Mouse (Mus musculus) frontal cortex, postnatal 10 days (tissue): ENCODE data around the gene Ndufs8.
"Not testable (repeated sequence)": the region's sequence is repeated elsewhere in the genome, so short reads cannot be mapped to it uniquely, and the experiment has no call there.

ENCODE experiments used
- DNase-seq, 2 experiments: peaks; one replicate each; pipeline ENCODE4 v3.0.0; 2022; ENCODE audit warnings: low spot score in 2 of 2, mixed read lengths in 1 of 2

The Ndufs8 gene

GRCm38 (mm10) chr19:3912337-3913204, at the start of gene Ndufs8:
Ndufs8 (minus strand) TSS chr19:3912774.
- peak; percentile 93 to 96 for DNase-seq

DNA sequence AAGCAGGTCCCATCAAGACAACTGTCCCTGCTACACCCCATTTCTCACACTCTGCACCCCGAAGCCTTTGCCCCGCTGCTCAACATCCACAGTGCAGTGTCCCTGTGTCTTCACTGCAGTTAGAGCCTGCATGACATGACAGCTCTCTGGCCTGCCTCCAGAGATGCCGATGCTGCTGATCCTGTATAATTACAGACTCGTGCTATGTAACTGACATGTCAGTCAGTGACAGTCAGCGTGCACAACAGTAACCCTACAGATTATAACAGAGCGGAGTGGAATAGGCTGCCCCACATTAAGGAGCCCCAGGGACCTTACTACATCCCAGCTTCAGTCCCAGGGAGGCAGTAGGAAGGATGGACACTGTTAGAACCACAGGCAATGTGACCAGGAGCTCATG, 49.2 kb upstream of the Ndufs8 start:
- DNase-seq = not testable (repeated sequence)

DNA sequence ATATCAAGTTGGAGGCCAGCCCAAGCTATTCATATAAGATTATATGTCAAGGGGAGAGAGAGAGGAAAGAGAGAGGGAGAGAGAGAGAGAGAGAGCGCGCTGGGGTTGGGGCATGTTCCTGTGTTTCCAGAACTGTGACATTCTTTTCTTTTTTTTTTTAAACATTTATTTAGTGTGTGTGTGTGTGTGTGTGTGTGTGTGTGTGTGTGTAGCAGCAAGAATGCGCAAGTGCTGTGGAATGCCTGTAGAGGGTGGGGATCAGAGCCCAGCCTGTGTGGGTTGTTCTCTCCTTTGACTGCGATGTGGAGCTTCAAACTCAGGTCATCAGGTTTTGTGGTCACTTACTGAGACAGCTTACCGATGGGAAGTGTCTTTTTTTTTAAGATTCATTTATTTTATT, 47.6 kb upstream of the Ndufs8 start:
- no peak for DNase-seq

DNA sequence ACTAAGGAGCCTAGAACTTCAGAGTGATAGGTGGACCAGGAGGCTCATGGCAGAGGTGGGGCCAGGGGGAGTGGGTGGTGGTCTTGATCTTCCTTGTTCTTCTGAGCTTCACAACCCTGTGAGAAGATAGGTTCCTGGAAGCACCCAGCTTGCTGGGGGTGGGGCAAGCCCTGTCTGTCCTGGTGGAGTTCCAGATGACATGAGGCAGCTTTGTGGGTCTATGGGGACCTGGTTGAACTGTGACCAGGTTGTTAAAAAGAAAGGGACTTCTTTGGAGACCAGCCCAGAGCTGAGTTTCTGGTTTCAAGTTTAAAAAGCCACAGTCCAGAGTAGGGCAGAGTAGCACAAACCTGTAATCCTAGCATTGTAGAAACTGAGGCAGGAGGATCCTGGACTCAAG, 46.5 kb upstream of the Ndufs8 start:
- no peak for DNase-seq

GRCm38 (mm10) chr19:3958470-3958869, 45.9 kb upstream of the Ndufs8 start, which contains the start of gene Aldh3b3:
Aldh3b3 (plus strand) TSS chr19:3958645.
- DNase-seq = no peak

- DNase-seq = not testable (repeated sequence)
These were observed 44.9 kb upstream of the Ndufs8 start for GRCm38 (mm10) chr19:3957296-3958036.

GRCm38 (mm10) chr19:3955804-3956203, 43.2 kb upstream of the Ndufs8 start:
- no peak for DNase-seq

- no peak for DNase-seq
These were observed 42.5 kb upstream of the Ndufs8 start for GRCm38 (mm10) chr19:3955033-3955432.

GRCm38 (mm10) chr19:3952099-3952498, 39.5 kb upstream of the Ndufs8 start:
- DNase-seq = no peak

- no peak for DNase-seq
These were observed 38.9 kb upstream of the Ndufs8 start for GRCm38 (mm10) chr19:3951461-3951860.

GRCm38 (mm10) chr19:3950331-3950730, 37.8 kb upstream of the Ndufs8 start:
- DNase-seq = no peak

- no peak for DNase-seq
These were observed 36.0 kb upstream of the Ndufs8 start for GRCm38 (mm10) chr19:3948546-3948945.

GRCm38 (mm10) chr19:3947813-3948212, 35.2 kb upstream of the Ndufs8 start:
- no peak for DNase-seq

DNA sequence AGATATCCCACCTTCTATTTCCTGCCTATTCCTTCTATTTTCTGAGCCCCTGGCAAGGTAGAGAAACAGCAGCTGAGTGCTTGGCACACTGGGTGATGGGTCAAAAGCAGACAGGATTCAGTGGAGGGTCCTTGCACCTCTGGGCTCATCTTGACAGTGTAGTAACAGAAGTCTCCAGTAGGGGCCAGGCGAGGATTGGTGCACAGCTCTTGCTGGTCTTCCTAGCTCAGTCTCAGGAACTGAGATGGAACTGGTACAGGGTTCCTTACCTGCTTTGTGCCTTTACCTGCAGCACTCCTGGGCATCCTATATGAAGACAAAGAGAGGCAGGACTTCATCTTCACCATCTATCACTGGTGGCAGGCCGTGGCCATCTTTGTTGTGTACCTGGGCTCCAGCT, 34.1 kb upstream of the Ndufs8 start:
- peak in 1 of 2 experiments; percentile 67 for DNase-seq

- DNase-seq = no peak
These were observed 33.4 kb upstream of the Ndufs8 start for GRCm38 (mm10) chr19:3945872-3946564.

GRCm38 (mm10) chr19:3942986-3943735, 30.6 kb upstream of the Ndufs8 start:
- no peak for DNase-seq

- DNase-seq = no peak
These were observed 29.7 kb upstream of the Ndufs8 start for GRCm38 (mm10) chr19:3942315-3942714.

DNA sequence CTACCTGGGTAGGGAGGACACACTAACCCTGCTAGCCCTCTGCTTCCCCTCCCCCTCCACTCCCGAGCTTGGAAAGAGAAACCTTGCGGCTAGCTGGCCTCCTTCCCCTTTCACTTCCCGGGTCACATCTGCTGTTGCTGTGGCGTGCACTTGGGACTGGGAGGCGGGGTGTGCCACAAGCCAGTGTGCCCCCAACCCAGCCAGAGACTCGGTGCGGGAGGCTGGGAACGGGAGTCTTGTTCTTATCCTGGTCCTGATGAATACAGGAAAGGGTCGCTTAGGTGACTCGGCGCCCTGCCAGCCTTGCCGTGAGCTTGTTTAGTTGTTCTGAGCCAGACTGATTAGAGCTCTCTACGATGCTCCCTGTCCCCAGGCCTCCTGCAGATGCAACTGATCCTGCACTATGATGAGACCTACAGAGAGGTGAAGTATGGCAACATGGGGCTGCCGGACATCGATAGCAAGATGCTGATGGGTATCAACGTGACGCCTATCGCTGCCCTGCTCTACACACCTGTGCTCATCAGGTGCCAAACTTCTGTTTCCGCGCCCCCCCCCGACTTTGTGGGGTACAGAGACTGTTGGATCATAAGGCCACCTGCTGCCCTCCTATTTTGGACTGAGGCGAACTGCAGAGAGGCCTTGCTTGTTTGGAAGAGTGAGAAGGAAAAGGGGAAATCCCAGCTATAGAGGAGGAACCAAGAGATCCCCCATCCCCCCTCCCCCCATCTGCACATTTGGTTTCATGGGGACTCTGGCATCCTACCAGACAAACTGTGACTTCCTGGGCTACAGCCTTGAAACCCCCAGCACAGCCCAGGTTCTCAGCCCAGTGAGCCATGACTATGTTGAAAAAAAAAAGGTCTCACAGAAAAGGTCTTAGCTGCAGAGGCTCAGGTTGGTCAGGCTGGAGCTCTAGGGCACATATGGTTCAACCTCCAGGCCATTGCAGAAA, 23.6 kb upstream of the Ndufs8 start:
- no peak for DNase-seq

GRCm38 (mm10) chr19:3935032-3935895, 22.7 kb upstream of the Ndufs8 start, which contains the start of gene Unc93b1:
Unc93b1 (plus strand) TSS chr19:3935186.
- peak in 1 of 2 experiments; percentile 59 for DNase-seq
